Mouse (Mus musculus): ENCODE measurements around the gene Hmces.

The Hmces gene

GRCm38 (mm10) chr6:87913661-87914325, at the start of gene Hmces:
Gene Hmces (plus strand): TSS chr6:87913935.
- ATAC-seq (ENCODE audit: low TSS enrichment) = peak; percentile 81

GRCm38 (mm10) chr6:87866211-87866610, 47.5 kb upstream of the Hmces start:
- ATAC-seq (ENCODE audit: low TSS enrichment) = no peak

- 0 out of 2 replicates have a peak, but pooled peaks have one; percentile 9 for ATAC-seq (ENCODE audit: low TSS enrichment)
These were observed 46.5 kb upstream of the Hmces start for GRCm38 (mm10) chr6:87867256-87867655.

- peak; percentile 58; the same call in 1 of the 2 replicates for ATAC-seq (ENCODE audit: low TSS enrichment)
These were observed 44.7 kb upstream of the Hmces start for GRCm38 (mm10) chr6:87868871-87869506.

GRCm38 (mm10) chr6:87870440-87870839, 43.3 kb upstream of the Hmces start:
- ATAC-seq (ENCODE audit: low TSS enrichment) = no peak

- ATAC-seq (ENCODE audit: low TSS enrichment) = no peak
These were observed 42.5 kb upstream of the Hmces start for GRCm38 (mm10) chr6:87871240-87871639.

GRCm38 (mm10) chr6:87873104-87873503, 40.6 kb upstream of the Hmces start:
- ATAC-seq (ENCODE audit: low TSS enrichment) = no peak

GRCm38 (mm10) chr6:87873963-87874362, 39.8 kb upstream of the Hmces start:
- ATAC-seq (ENCODE audit: low TSS enrichment) = no peak

GRCm38 (mm10) chr6:87875083-87875482, 38.7 kb upstream of the Hmces start:
- ATAC-seq (ENCODE audit: low TSS enrichment) = peak; percentile 44; the same call in 1 of the 2 replicates

GRCm38 (mm10) chr6:87875562-87875961, 38.2 kb upstream of the Hmces start:
- ATAC-seq (ENCODE audit: low TSS enrichment) = no peak

GRCm38 (mm10) chr6:87876068-87876643, 37.6 kb upstream of the Hmces start:
- ATAC-seq (ENCODE audit: low TSS enrichment) = no peak

- no peak for ATAC-seq (ENCODE audit: low TSS enrichment)
These were observed 34.7 kb upstream of the Hmces start for GRCm38 (mm10) chr6:87879010-87879409.

GRCm38 (mm10) chr6:87879628-87880027, 34.1 kb upstream of the Hmces start:
- no peak for ATAC-seq (ENCODE audit: low TSS enrichment)

- no peak for ATAC-seq (ENCODE audit: low TSS enrichment)
These were observed 31.5 kb upstream of the Hmces start for GRCm38 (mm10) chr6:87882221-87882620.

GRCm38 (mm10) chr6:87882816-87883215, 30.9 kb upstream of the Hmces start:
- peak; percentile 95 for ATAC-seq (ENCODE audit: low TSS enrichment)

GRCm38 (mm10) chr6:87886721-87887120, 27.0 kb upstream of the Hmces start:
- no peak for ATAC-seq (ENCODE audit: low TSS enrichment)

GRCm38 (mm10) chr6:87887594-87888233, 26.0 kb upstream of the Hmces start, which contains the start of gene Copg1:
Gene Copg1 (plus strand): TSS chr6:87887814.
- ATAC-seq (ENCODE audit: low TSS enrichment) = peak; percentile 82

GRCm38 (mm10) chr6:87893931-87894330, 19.8 kb upstream of the Hmces start:
- no peak for ATAC-seq (ENCODE audit: low TSS enrichment)

- ATAC-seq (ENCODE audit: low TSS enrichment) = no peak
These were observed 15.7 kb upstream of the Hmces start for GRCm38 (mm10) chr6:87898028-87898427.

- no peak for ATAC-seq (ENCODE audit: low TSS enrichment)
These were observed 7.1 kb upstream of the Hmces start for GRCm38 (mm10) chr6:87906632-87907031.

GRCm38 (mm10) chr6:87909181-87909580, 4.6 kb upstream of the Hmces start:
- ATAC-seq (ENCODE audit: low TSS enrichment) = peak; percentile 20; the same call in 1 of the 2 replicates

GRCm38 (mm10) chr6:87911559-87911958, 2.2 kb upstream of the Hmces start:
- ATAC-seq (ENCODE audit: low TSS enrichment) = no peak
